Mouse (Mus musculus): ENCODE data around the gene Mus81.

Gene Mus81

DNA sequence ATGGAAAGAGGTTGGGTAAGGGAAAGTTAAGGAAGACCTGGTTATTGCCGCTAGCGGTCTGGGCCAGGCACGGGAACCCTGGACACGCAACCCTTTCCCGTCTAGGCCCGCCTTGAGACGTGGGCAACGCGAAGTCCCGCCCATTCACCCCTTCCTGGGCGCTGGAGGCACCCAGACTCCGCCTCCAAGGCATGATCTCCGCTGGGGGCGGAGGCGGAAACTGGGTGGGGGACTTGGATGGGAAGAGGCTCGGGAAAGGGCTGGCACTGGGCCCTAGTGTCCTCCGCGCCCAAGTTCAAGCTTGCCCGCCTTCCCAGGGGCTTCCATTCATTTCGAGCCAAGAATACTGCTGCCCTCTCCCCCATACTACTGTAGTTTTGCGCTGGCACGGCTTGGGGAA, 14.5 kb downstream of the Mus81 start, which contains the start of gene Efemp2:
Efemp2 (plus strand) TSS at position 235 of the 400 bp plus-strand sequence.
- no peak for ATAC-seq (ENCODE audit: insufficient number of reproducible peaks, low FRiP score, low TSS enrichment)

GRCm38 (mm10) chr19:5472857-5473256, 15.3 kb downstream of the Mus81 start:
- ATAC-seq (ENCODE audit: insufficient number of reproducible peaks, low FRiP score, low TSS enrichment): no peak

DNA sequence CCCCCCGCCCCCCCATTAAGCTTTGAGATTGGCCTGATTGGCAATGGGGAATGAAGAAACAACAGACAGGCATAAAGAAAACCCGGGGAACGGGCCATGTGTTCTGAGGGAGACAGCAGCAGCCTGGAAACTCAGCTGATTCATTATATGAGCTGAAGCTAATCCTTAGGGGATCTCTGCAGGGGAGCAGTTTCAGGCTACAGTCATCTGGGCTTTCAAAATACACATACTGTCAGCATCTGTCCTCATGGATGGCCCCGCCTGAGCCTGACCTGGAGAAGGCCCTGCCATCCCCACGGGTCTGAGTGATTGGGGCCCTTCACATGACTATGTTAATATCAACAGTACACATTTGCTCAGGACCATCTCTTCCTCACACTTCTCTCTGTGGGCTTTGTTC, 16.4 kb downstream of the Mus81 start:
- ATAC-seq (ENCODE audit: insufficient number of reproducible peaks, low FRiP score, low TSS enrichment): no peak

GRCm38 (mm10) chr19:5468374-5468773, 19.8 kb downstream of the Mus81 start, which contains the start of gene Ctsw:
Gene Ctsw (minus strand): TSS chr19:5468507.
- ATAC-seq (ENCODE audit: insufficient number of reproducible peaks, low FRiP score, low TSS enrichment): no peak

GRCm38 (mm10) chr19:5466916-5467500, 21.2 kb downstream of the Mus81 start:
- no peak for ATAC-seq (ENCODE audit: insufficient number of reproducible peaks, low FRiP score, low TSS enrichment)

GRCm38 (mm10) chr19:5465037-5465436, 23.2 kb downstream of the Mus81 start:
- no peak for ATAC-seq (ENCODE audit: insufficient number of reproducible peaks, low FRiP score, low TSS enrichment)

- no peak for ATAC-seq (ENCODE audit: insufficient number of reproducible peaks, low FRiP score, low TSS enrichment)
Measured at GRCm38 (mm10) chr19:5463791-5464562, 24.2 kb downstream of the Mus81 start.

DNA sequence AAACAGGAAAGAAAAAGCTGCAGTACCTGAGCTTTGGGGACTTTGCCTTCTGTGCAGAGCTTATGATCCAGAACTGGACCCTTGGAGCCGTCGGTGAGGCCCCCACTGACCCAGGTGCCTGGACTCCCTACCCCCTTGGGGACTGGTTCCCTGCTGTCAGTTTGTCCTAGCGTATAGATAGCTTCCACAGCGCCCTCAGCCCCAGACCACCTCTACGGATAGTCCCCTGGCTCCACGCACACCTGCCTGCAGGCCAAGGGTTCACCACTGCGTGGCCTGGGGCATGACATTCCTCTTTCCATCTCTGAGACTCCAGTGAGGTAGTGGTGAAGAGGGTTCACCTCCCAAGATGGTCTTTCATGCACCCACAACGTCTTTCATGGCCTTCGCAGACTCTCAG, 25.0 kb downstream of the Mus81 start:
- no peak for ATAC-seq (ENCODE audit: insufficient number of reproducible peaks, low FRiP score, low TSS enrichment)

DNA sequence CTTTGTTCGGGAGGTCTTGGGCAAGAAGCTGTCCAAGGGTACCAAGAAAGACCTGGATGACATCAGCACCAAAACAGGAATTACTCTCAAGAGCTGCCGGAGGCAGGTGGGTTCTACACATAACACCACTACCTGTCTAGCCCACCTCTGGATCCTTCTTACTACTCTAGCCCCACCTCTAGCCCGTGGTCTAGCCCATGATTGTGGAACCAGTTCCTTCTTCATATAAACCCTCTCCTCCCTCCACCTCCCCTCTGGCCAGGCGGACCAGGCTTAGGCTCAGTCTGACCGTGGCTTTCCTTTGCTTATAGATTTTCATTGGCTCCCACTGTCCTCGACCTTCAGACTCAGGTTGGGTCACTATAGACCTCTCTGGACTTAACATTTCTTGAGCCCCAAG, 26.8 kb downstream of the Mus81 start:
- no peak for ATAC-seq (ENCODE audit: insufficient number of reproducible peaks, low FRiP score, low TSS enrichment)

GRCm38 (mm10) chr19:5460465-5460911, 27.7 kb downstream of the Mus81 start, which contains the start of gene Fibp:
Gene Fibp (plus strand): TSS chr19:5460615.
- ATAC-seq (ENCODE audit: insufficient number of reproducible peaks, low FRiP score, low TSS enrichment): peak; percentile 21; the same call in 1 of the 2 replicates

DNA sequence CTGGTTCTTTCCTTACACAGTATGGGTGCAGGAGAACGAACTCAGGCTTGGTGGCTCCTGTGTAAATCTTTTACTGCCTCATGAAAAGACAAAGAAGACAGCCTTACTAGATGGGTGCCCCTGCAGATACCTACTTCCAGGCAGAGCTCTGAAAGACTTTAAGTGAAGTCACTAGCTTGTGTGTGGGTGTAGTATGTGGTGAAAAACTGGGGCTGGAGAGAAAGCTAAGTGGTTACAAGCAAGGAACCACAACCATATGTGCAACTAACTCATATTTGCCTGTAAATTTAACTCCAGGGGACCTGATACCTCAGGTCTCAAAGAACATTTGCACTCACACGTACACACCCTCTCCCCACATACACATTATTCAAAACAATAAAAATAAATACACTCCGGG, 28.3 kb downstream of the Mus81 start:
- no peak for ATAC-seq (ENCODE audit: insufficient number of reproducible peaks, low FRiP score, low TSS enrichment)

DNA sequence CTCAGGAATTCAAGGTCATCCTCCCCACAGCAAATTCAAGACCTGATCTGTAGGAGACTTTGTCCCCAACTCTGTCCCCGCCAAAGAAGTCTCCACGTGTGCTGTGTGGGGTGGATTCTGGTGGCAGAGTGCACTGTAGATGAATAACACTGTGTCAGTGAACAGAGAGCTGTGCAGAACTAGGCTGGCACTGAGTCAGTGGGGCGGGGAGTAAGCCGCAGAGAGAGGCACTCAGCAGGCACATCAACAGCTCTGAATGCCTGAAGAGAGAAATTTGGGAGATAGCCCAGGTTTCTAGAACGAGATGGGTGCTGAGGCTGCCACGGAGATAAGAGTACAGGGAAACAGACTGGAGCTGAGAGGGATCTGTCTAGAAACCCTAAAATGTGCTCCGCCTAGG, 29.2 kb downstream of the Mus81 start:
- ATAC-seq (ENCODE audit: insufficient number of reproducible peaks, low FRiP score, low TSS enrichment): no peak

DNA sequence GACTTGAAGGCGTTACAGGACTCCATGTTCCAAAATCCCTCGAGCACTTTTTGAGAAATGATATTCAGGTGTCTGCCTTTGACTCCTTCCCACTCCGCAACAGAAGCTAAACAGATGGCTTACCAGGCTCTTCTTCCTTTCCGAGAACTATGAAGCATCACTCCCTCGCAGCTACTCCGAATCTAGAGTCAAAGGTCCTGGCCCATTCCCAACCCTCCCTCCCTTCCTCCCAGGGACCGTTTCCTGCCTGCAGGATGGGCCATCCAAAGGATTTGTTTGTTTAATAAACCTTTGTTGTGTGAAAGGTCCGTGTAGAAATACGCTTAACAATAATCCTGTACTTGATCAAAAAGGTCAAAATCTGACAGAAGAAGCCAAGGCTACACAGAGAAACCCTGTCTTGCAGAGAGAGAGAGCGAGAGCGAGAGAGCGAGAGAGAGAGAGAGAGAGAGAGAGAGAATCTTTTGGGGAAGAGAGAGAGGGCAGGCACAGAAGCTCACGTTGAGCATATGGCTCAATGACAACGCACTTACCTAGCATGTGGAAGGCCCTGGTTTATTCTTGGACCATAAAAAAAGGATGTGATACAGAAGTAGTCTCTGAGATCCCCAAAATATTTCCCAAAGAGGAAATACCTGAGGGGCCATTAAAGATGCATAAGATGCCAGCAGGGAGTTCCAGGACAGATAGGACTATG, 30.3 kb downstream of the Mus81 start, which contains the start of gene Ccdc85b:
Ccdc85b (minus strand) TSS at position 149 of the 697 bp plus-strand sequence.
- ATAC-seq (ENCODE audit: insufficient number of reproducible peaks, low FRiP score, low TSS enrichment): no peak

DNA sequence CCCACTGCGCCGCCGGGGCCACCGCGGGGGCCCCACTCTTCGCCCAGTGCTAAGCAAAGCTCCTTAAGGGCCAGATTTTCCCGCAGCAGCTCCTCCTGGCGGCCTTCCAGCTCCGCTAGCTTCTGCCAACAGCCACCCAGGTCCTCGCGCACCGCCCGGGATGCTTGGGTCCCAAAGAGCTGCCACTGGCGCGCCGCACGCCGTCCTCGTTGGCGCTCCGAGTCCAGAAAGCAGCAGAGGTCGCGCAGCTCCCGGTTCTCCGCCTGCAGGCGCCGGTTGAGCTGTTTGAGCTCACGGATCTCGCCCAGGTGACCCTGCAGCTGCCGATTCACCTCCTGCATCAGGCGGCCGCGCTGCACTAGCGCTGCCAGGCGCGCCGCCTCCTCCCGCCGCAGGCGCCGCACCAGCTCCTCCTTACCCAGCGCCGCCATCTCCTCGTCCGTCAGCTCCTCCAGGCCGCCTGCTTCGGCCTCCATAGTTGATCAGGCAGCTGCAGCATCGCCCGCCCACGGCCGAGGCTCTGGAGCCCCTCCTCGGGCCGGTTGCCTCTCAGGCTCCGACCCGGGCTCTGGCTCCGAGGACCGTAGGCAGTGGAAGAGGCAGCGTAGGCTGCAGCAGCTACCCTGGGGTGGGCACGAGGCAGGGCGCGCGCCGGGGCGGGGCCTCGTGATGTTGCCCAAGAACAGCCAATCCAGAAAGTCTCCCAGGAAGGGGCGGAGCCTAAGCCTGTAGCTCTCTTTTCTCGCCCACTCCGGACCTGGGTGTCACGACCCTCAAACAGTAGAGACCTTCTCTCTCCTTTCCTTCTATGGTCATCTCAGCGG, 31.1 kb downstream of the Mus81 start:
- ATAC-seq (ENCODE audit: insufficient number of reproducible peaks, low FRiP score, low TSS enrichment): peak; percentile 84

DNA sequence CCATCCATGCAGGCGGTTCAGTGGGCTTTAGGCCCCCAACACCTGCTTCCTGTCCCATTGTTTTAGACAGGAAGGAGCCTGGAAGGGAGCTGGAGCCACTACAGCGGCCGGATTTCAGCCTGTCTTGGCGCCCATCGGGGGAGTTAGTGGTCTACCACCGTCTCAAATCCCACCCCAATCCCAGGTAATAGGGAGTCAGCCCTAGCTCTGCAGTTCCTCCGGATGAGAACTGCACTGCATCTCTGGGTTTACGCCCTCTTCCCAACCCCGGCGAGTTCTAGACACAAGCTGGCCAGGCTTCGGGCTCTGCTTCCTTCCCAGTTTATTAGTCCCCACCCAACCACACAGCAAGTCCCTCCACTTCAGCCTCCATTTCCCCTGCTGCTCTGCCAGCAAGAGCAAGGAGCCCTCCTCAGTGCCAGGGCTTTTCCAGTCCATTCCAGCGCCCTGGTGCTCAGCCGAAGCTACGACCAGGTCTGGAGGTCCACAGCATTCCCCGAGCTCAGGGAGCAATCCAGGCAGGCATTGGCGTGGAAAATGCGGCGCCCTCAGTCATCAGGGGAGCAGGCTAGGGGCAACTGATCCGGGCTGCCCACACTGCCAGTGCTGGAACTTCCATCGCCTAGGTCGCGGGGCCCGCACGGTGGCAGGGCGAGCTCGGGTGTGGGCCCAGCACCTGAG, 31.8 kb downstream of the Mus81 start:
- no peak for ATAC-seq (ENCODE audit: insufficient number of reproducible peaks, low FRiP score, low TSS enrichment)

DNA sequence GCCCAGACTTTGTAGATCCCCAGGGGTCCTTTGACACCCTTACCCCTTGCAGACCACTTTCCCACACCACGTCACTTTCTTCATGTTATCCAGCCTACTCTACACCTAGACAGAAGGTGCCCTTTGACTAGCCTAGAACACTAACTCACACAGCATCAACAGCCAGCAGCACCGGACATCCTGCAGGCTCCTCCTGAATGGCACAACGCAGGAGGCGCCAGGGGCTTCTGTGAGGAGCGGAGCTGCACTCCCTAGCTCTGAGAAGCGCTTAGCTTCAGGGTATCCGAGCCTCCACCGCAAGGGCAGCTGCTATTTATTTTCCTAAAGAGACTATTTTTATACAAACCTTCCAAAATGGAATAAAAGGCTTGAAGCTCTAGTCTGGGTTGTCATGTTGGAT, 32.6 kb downstream of the Mus81 start:
- ATAC-seq (ENCODE audit: insufficient number of reproducible peaks, low FRiP score, low TSS enrichment): no peak

- ATAC-seq (ENCODE audit: insufficient number of reproducible peaks, low FRiP score, low TSS enrichment): no peak
Measured at GRCm38 (mm10) chr19:5455037-5455436, 33.2 kb downstream of the Mus81 start.

DNA sequence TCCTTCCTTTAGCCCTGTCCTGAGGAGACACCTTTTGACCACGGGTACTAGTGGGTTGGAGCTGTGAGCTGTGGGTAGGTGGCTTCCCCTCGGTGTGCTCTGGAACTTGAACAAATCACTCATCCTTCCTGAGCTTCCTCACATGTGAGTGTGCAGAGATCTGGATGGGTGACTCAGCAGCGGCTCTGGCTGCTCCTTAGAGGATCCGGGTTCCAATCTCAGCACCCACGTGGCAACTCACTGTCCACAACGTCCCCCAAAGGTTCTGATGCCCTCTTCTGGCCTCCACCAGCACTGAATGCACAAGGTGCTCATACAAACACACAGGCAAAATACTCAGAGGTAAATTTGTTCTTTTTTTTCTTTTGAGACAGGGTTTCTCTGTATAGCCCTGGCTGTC, 36.4 kb downstream of the Mus81 start:
- no peak for ATAC-seq (ENCODE audit: insufficient number of reproducible peaks, low FRiP score, low TSS enrichment)

DNA sequence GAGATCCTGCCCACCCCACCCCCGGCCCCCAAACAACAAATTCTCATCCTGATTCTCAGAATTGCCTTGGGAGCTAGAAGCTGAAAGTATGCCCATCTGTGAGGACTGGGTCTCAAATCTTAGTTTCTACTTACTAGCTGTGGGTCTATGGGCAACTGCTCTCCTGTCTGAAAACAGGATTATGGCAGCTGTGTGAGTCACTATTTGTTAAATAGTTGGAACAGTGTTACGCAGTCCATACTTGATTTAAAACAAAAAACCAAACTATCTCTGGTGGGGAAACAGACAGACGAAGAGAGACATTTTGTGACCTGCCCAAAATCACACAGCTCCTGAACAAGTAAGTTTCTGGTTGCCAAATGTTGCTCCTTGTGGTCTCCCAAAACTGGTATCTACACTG, 38.5 kb downstream of the Mus81 start:
- no peak for ATAC-seq (ENCODE audit: insufficient number of reproducible peaks, low FRiP score, low TSS enrichment)

Measured in cerebellum, adult (tissue).